Mouse (Mus musculus): Measurements from ENCODE around the gene Pcbp3.

- no peak for TF ChIP-seq CTCF (IDR thresholded peaks at IDR 0.05; ENCODE audit: borderline replicate concordance, insufficient read depth, low read depth, low read length)
- no peak for TF ChIP-seq POLR2A (IDR thresholded peaks at IDR 0.05; ENCODE audit: borderline replicate concordance, insufficient read depth, low read length)
Measured at GRCm38 (mm10) chr10:76726866-76727265, 234.8 kb downstream of the Pcbp3 start.
